Mouse (Mus musculus) forebrain, embryonic 15.5 days (tissue): ENCODE measurements at regions not wholly inside any gene's neighbourhood (a gene's known extent, or its start where the extent isn't known, plus 50 kb on each side); places are given as distances from the start of the nearest gene placed in this dataset.

ENCODE experiments used
- ATAC-seq: fragments of 200-750 bp; cut with Nextera tagmentation; replicated peaks from 2 replicates; pipeline ENCODE4 v1.8.0; 2017; ENCODE audit warnings: mild to moderate bottlenecking, moderate TSS enrichment, moderate library complexity
- H3K27ac ChIP-seq: fragments of 300-500 bp; sonication (generic); replicated peaks from 2 replicates; pipeline ENCODE4 v1.5.1; 2015; ENCODE audit warnings: mild to moderate bottlenecking, inconsistent platforms
- H3K27me3 ChIP-seq: fragments of 300-500 bp; sonication (generic); 2 replicates; pipeline ENCODE4 v1.6.1; 2015; ENCODE audit warnings: inconsistent platforms
- H3K36me3 ChIP-seq: fragments of 300-500 bp; sonication (generic); 2 replicates; pipeline ENCODE4 v1.6.1; 2015; ENCODE audit warnings: mild to moderate bottlenecking, inconsistent platforms
- H3K4me1 ChIP-seq: fragments of 300-500 bp; sonication (generic); 2 replicates; pipeline ENCODE4 v1.6.1; 2015; ENCODE audit warnings: inconsistent platforms
- H3K4me2 ChIP-seq: fragments of 300-500 bp; sonication (generic); replicated peaks from 2 replicates; pipeline ENCODE4 v1.6.1; 2015; ENCODE audit warnings: mild to moderate bottlenecking, inconsistent platforms
- H3K4me3 ChIP-seq: fragments of 300-500 bp; sonication (generic); 2 replicates; pipeline ENCODE4 v1.5.1; 2015; ENCODE audit warnings: mild to moderate bottlenecking, inconsistent platforms
- H3K9ac ChIP-seq: fragments of 300-500 bp; sonication (generic); replicated peaks from 2 replicates; pipeline ENCODE4 v1.6.1; 2015; ENCODE audit warnings: mild to moderate bottlenecking, inconsistent platforms
- H3K9me3 ChIP-seq: fragments of 300-500 bp; sonication (generic); 2 replicates; pipeline ENCODE4 v1.6.1; 2016; ENCODE audit warnings: inconsistent platforms
- WGBS: fragments of 180-500 bp; shearing (Covaris S2); methylation state at CpG from one replicate; pipeline ENCODE4 v1.1.7; 2015; ENCODE audit warnings: mixed read lengths; 5-methylcytosine and 5-hydroxymethylcytosine counted together

DNA sequence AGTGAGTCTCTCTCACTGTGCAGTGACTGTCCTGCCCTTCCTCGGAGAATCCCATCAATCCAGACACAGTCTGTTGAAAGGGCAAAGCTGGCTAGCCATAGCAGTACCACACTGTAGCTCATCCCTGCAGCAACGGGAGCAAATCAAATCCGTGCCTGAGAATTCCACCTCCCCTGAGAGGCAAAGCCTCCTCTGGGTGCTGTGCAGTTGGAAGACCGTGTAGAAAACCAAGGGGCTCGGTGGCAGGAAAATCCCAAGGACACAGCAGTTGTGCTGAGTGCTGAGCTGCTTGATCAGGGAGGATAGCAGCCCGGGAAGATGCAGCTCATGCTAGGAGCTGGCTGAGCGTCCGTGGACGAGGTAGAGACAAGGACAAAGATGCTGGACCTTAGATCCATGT is 418.7 kb upstream of the Trpc7 start:
- no peak overlapping the region for H3K4me3 ChIP-seq
- no peak overlapping the region for H3K27ac ChIP-seq
- no peak overlapping the region for H3K9ac ChIP-seq
- H3K4me2 ChIP-seq, result no peak overlapping the region
- H3K27me3 ChIP-seq, result no peaks in the 10 kb centered on the region
- peaks cover 6% of the 10 kb centered on the region; the same call in 1 of the 2 replicates for H3K4me1 ChIP-seq
- no peak for ATAC-seq
- 36% methylated on average over 9 of the region's 9 CpGs for WGBS
- no peaks in the 10 kb centered on the region for H3K9me3 ChIP-seq
- no peaks in the 10 kb centered on the region for H3K36me3 ChIP-seq

- H3K4me3 ChIP-seq, result no peak overlapping the region
Observed at GRCm38 (mm10) chr13:57313731-57314130, 417.9 kb upstream of the Trpc7 start.

GRCm38 (mm10) chr13:57311235-57311634 is 415.4 kb upstream of the Trpc7 start:
- Histone ChIP-seq H3K4me1 (peaks cover 9% of the 10 kb centered on the region; the same call in 1 of the 2 replicates), H3K27me3 (no peaks in the 10 kb centered on the region), H3K9me3 (no peaks in the 10 kb centered on the region), H3K9ac (no peak overlapping the region), H3K4me2 (no peak overlapping the region), H3K36me3 (no peaks in the 10 kb centered on the region), H3K4me3 (no peak overlapping the region), H3K27ac (no peak overlapping the region)
- ATAC-seq, result no peak
- 71% methylated on average over 2 of the region's 2 CpGs for WGBS

More at GRCm38 (mm10) chr13:57313731-57314130, 417.9 kb upstream of the Trpc7 start:
- no peaks in the 10 kb centered on the region for H3K36me3 ChIP-seq
- no peak for ATAC-seq
- 46% methylated on average over 2 of the region's 2 CpGs for WGBS
- H3K9ac ChIP-seq, result no peak overlapping the region
- H3K27me3 ChIP-seq, result no peaks in the 10 kb centered on the region
- H3K4me1 ChIP-seq, result peaks cover 6% of the 10 kb centered on the region; the same call in 1 of the 2 replicates
- H3K4me2 ChIP-seq, result no peak overlapping the region
- no peaks in the 10 kb centered on the region for H3K9me3 ChIP-seq
- no peak overlapping the region for H3K27ac ChIP-seq

- no peak overlapping the region for H3K27ac ChIP-seq
- no peak overlapping the region for H3K9ac ChIP-seq
- no peak overlapping the region for H3K4me3 ChIP-seq
- no peak for ATAC-seq
- no peaks in the 10 kb centered on the region for H3K36me3 ChIP-seq
- no peak overlapping the region for H3K4me2 ChIP-seq
- no peaks in the 10 kb centered on the region for H3K27me3 ChIP-seq
- H3K4me1 ChIP-seq, result peaks cover 5% of the 10 kb centered on the region; the same call in 1 of the 2 replicates
- no peaks in the 10 kb centered on the region for H3K9me3 ChIP-seq
- WGBS, result 92% methylated on average over 4 of the region's 4 CpGs
Observed at GRCm38 (mm10) chr13:57309618-57310017, 413.8 kb upstream of the Trpc7 start.

- no peak overlapping the region for H3K4me3 ChIP-seq
- H3K36me3 ChIP-seq, result no peaks in the 10 kb centered on the region
- 10% methylated on average over 20 of the region's 20 CpGs for WGBS
- H3K4me2 ChIP-seq, result no peak overlapping the region
- no peak overlapping the region for H3K9ac ChIP-seq
- H3K27ac ChIP-seq, result no peak overlapping the region
- ATAC-seq, result no peak
- H3K9me3 ChIP-seq, result no peaks in the 10 kb centered on the region
- peaks cover 4% of the 10 kb centered on the region; the same call in 1 of the 2 replicates for H3K4me1 ChIP-seq
- H3K27me3 ChIP-seq, result no peaks in the 10 kb centered on the region
Observed at GRCm38 (mm10) chr13:57307971-57308903, 412.4 kb upstream of the Trpc7 start.

DNA sequence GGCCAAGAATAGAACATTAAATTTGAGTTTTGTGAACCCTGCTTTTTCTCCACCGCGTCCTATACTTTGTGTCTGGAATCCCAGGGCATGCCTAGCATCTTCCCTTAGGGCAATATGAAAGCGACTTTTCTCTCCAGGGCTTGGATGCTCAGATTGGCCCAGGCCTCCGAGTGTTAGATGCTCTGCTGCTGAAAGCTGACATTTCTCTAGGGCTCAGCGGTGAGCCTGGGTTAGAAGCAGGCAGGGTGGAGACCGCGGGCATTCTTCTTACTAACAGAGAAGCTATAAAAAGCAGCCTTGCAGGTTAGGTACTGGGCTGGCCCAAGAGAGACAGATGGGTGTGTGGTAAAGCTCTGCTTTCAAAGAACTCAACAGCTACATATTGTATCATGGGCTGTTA is 409.8 kb upstream of the Trpc7 start:
- Histone ChIP-seq H3K9ac (no peak overlapping the region), H3K27me3 (no peaks in the 10 kb centered on the region), H3K4me2 (no peak overlapping the region), H3K36me3 (no peaks in the 10 kb centered on the region), H3K4me3 (no peak overlapping the region), H3K9me3 (no peaks in the 10 kb centered on the region), H3K27ac (no peak overlapping the region), H3K4me1 (peaks cover 4% of the 10 kb centered on the region; the same call in 1 of the 2 replicates)
- ATAC-seq, result no peak
- WGBS, result 91% methylated on average over 7 of the region's 7 CpGs

GRCm38 (mm10) chr13:57303805-57304204 is 408.0 kb upstream of the Trpc7 start:
- Histone ChIP-seq H3K4me2 (no peak overlapping the region), H3K9ac (no peak overlapping the region), H3K4me3 (no peak overlapping the region), H3K9me3 (no peaks in the 10 kb centered on the region), H3K4me1 (peaks cover 4% of the 10 kb centered on the region; the same call in 1 of the 2 replicates), H3K27me3 (no peaks in the 10 kb centered on the region), H3K36me3 (no peaks in the 10 kb centered on the region), H3K27ac (no peak overlapping the region)
- WGBS, result 85% methylated on average over 2 of the region's 2 CpGs
- no peak for ATAC-seq

DNA sequence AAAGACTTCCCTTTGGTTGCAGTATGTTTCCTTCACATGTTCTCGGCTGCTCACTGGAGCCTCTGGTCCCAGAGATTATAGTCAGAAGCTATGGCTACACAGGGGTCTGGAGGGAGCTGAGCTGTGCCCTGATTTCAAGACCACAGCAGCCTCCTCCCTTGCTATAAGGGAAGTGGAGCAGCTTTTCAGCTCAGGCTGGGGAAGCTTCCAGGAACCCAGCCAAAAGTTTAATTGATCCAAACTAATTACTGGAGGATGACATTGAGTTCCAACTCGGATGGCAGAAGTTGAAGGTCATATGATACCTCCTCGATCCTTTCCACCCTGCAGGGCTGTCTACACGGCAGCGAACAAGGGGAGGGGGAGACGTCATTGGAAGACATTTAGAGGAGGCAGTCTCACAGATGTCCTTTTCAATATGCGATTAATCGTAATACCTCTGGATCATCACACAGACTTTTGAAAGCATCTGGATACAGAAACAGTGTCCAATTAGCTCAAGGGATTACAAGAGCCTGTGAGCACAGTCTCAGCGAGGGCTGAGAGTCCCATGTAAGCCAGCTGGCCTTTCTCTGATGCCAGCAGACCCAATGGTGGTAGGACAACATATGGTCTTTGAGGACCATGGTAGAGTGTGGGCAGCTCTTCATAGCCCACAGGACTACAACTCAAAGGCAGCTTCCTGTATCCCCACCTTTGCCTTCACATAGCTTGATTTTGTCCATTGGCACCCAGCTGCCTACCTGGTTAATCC is 396.1 kb upstream of the Trpc7 start:
- ATAC-seq, result no peak

GRCm38 (mm10) chr13:57286168-57286567 is 390.4 kb upstream of the Trpc7 start:
- 97% methylated on average over 2 of the region's 2 CpGs for WGBS
- Histone ChIP-seq H3K4me2 (no peak overlapping the region), H3K9ac (no peak overlapping the region), H3K36me3 (no peaks in the 10 kb centered on the region), H3K27ac (no peak overlapping the region), H3K4me3 (no peak overlapping the region), H3K27me3 (no peaks in the 10 kb centered on the region), H3K4me1 (peaks cover 12% of the 10 kb centered on the region; the same call in 1 of the 2 replicates), H3K9me3 (no peaks in the 10 kb centered on the region)
- no peak for ATAC-seq

More for the DNA sequence above, 396.1 kb upstream of the Trpc7 start:
- no peaks in the 10 kb centered on the region for H3K4me1 ChIP-seq
- no peak overlapping the region for H3K4me3 ChIP-seq
- no peaks in the 10 kb centered on the region for H3K9me3 ChIP-seq
- no peak overlapping the region for H3K4me2 ChIP-seq
- 53% methylated on average over 9 of the region's 9 CpGs for WGBS
- H3K27me3 ChIP-seq, result no peaks in the 10 kb centered on the region
- no peak overlapping the region for H3K9ac ChIP-seq
- H3K36me3 ChIP-seq, result no peaks in the 10 kb centered on the region
- H3K27ac ChIP-seq, result no peak overlapping the region

- no peak overlapping the region for H3K4me2 ChIP-seq
- no peak overlapping the region for H3K9ac ChIP-seq
- WGBS, result 44% methylated on average over 8 of the region's 8 CpGs
Observed at GRCm38 (mm10) chr13:57282816-57283215, 387.0 kb upstream of the Trpc7 start.

GRCm38 (mm10) chr13:57281941-57282710 is 386.3 kb upstream of the Trpc7 start:
- Histone ChIP-seq H3K27me3 (0 out of 2 replicates have a peak, but pooled peaks cover 3% of the 10 kb centered on the region), H3K27ac (no peak overlapping the region), H3K4me1 (peaks cover 12% of the 10 kb centered on the region; the same call in 1 of the 2 replicates), H3K9ac (0 out of 2 replicates have a peak overlapping the region, but pooled peaks have one; percentile 23), H3K36me3 (no peaks in the 10 kb centered on the region), H3K9me3 (no peaks in the 10 kb centered on the region), H3K4me3 (no peak overlapping the region), H3K4me2 (no peak overlapping the region)
- 0 out of 2 replicates have a peak, but pooled peaks have one; percentile 29 for ATAC-seq
- 48% methylated on average over 24 of the region's 24 CpGs for WGBS

More at GRCm38 (mm10) chr13:57282816-57283215, 387.0 kb upstream of the Trpc7 start:
- Histone ChIP-seq H3K27me3 (0 out of 2 replicates have a peak, but pooled peaks cover 3% of the 10 kb centered on the region), H3K9me3 (no peaks in the 10 kb centered on the region), H3K27ac (no peak overlapping the region), H3K4me3 (no peak overlapping the region), H3K4me1 (peaks cover 12% of the 10 kb centered on the region; the same call in 1 of the 2 replicates), H3K36me3 (no peaks in the 10 kb centered on the region)
- ATAC-seq, result no peak
